Mouse (Mus musculus) gonadal fat pad, adult 2 months (tissue): ENCODE data around the gene Tssk6. TPM values are rescaled to one million over a fixed set of nuclear protein-coding genes. Genes with fewer than 3 reads are reported as not detected.

Experiments used
- DNase-seq: peaks from one replicate; pipeline ENCODE4 v3.0.0-alpha.2; 2012; ENCODE audit warnings: low read depth
- polyA plus RNA-seq: library from polyadenylated mRNA; depleted of rRNA; stranded (reverse); fragments of >200 nt; gene quantifications from 2 replicates; pipeline ENCODE4 v1.2.3, GENCODE M21; 2012

Gene Tssk6
- polyA plus RNA-seq, 1 experiment, result 10.3 TPM

- no peak for DNase-seq
These were observed 17.8 kb upstream of the Tssk6 start for GRCm38 (mm10) chr8:69884141-69884540.

- DNase-seq, result no peak
These were observed 14.4 kb upstream of the Tssk6 start, which contains the start of gene Cilp2 for GRCm38 (mm10) chr8:69887289-69888243. TSS of gene Cilp2 (minus strand) at chr8:69887687.

- no peak for DNase-seq
These were observed 13.6 kb upstream of the Tssk6 start for GRCm38 (mm10) chr8:69888244-69888866.

GRCm38 (mm10) chr8:69888902-69889301, 13.1 kb upstream of the Tssk6 start:
- no peak for DNase-seq

- no peak for DNase-seq
These were observed 11.2 kb upstream of the Tssk6 start for GRCm38 (mm10) chr8:69890813-69891241.

- DNase-seq, result no peak
These were observed 8.1 kb upstream of the Tssk6 start for GRCm38 (mm10) chr8:69893863-69894262.

- no peak for DNase-seq
These were observed 7.1 kb upstream of the Tssk6 start for GRCm38 (mm10) chr8:69894836-69895332.

- DNase-seq, result no peak
These were observed 6.1 kb upstream of the Tssk6 start for GRCm38 (mm10) chr8:69895772-69896451.

GRCm38 (mm10) chr8:69897857-69898256, 4.1 kb upstream of the Tssk6 start:
- DNase-seq, result no peak

GRCm38 (mm10) chr8:69899876-69900275, 2.1 kb upstream of the Tssk6 start:
- no peak for DNase-seq

GRCm38 (mm10) chr8:69900895-69901451, 1.0 kb upstream of the Tssk6 start:
- DNase-seq, result no peak

GRCm38 (mm10) chr8:69901484-69902162, 361 bp upstream of the Tssk6 start:
- peak; percentile 56 for DNase-seq

- DNase-seq, result peak; percentile 70
These were observed 1.1 kb downstream of the Tssk6 start for GRCm38 (mm10) chr8:69903063-69903542.

GRCm38 (mm10) chr8:69904096-69904495, 2.1 kb downstream of the Tssk6 start:
- no peak for DNase-seq

- no peak for DNase-seq
These were observed 4.3 kb downstream of the Tssk6 start for GRCm38 (mm10) chr8:69906260-69906659.

- DNase-seq, result no peak
These were observed 5.1 kb downstream of the Tssk6 start for GRCm38 (mm10) chr8:69907106-69907505.

GRCm38 (mm10) chr8:69911917-69912316, 9.9 kb downstream of the Tssk6 start:
- no peak for DNase-seq

- DNase-seq, result no peak
These were observed 10.6 kb downstream of the Tssk6 start for GRCm38 (mm10) chr8:69912478-69913074.

- DNase-seq, result no peak
These were observed 12.5 kb downstream of the Tssk6 start for GRCm38 (mm10) chr8:69914526-69914925.

- DNase-seq, result no peak
These were observed 13.8 kb downstream of the Tssk6 start for GRCm38 (mm10) chr8:69915748-69916147.

GRCm38 (mm10) chr8:69918506-69918905, 16.5 kb downstream of the Tssk6 start:
- DNase-seq, result no peak
